Mouse (Mus musculus): ENCODE measurements around the gene Pde2a. TPM values are rescaled to one million over a fixed set of nuclear protein-coding genes. Genes with fewer than 3 reads are reported as not detected.

Gene Pde2a
- polyA plus RNA-seq, 2 experiments: 10.5 to 12.7 TPM

- Histone ChIP-seq H3K9ac (ENCODE audit: low read depth, low read length, severe bottlenecking) (no peak overlapping the region), H3K4me1 (ENCODE audit: control insufficient read depth, insufficient read depth, low read length) (no peaks in the 10 kb centered on the region), H3K27ac (replicated peaks; ENCODE audit: low read depth, low read length) (no peak overlapping the region), H3K9me3 (ENCODE audit: control insufficient read depth, low read length) (no peaks in the 10 kb centered on the region), H3K36me3 (ENCODE audit: control insufficient read depth, insufficient read depth, low read length) (no peaks in the 10 kb centered on the region), H3K4me2 (replicated peaks; ENCODE audit: low read depth, low read length, severe bottlenecking) (no peak overlapping the region), H3K27me3 (ENCODE audit: control insufficient read depth, insufficient read depth, low read length) (peaks cover 17% of the 10 kb centered on the region), H3K4me3 (replicated peaks; ENCODE audit: low read length) (no peak overlapping the region)
- WGBS: 30% methylated on average over 5 of the region's 5 CpGs
- ATAC-seq (ENCODE audit: low FRiP score, low read depth) (no peak), DNase-seq (ENCODE audit: low spot score) (no peak)
- TF ChIP-seq POLR2A (IDR thresholded peaks at IDR 0.05; ENCODE audit: borderline replicate concordance, extremely low read depth, insufficient read depth, insufficient read length): no peak
Measured at GRCm38 (mm10) chr7:101456789-101457188, 35.3 kb downstream of the Pde2a start.

- no peaks in the 10 kb centered on the region for H3K4me1 ChIP-seq (ENCODE audit: control insufficient read depth, insufficient read depth, low read length)
- H3K9ac ChIP-seq (ENCODE audit: low read depth, low read length, severe bottlenecking): no peak overlapping the region
- no peak for TF ChIP-seq POLR2A (IDR thresholded peaks at IDR 0.05; ENCODE audit: borderline replicate concordance, extremely low read depth, insufficient read depth, insufficient read length)
- no peak overlapping the region for H3K27ac ChIP-seq (replicated peaks; ENCODE audit: low read depth, low read length)
- H3K9me3 ChIP-seq (ENCODE audit: control insufficient read depth, low read length): no peaks in the 10 kb centered on the region
- no peaks in the 10 kb centered on the region for H3K36me3 ChIP-seq (ENCODE audit: control insufficient read depth, insufficient read depth, low read length)
- no peak for ATAC-seq (ENCODE audit: low FRiP score, low read depth)
- 81% methylated on average over 5 of the region's 5 CpGs for WGBS
- no peak overlapping the region for H3K4me3 ChIP-seq (replicated peaks; ENCODE audit: low read length)
- no peak for DNase-seq (ENCODE audit: low spot score)
- no peak overlapping the region for H3K4me2 ChIP-seq (replicated peaks; ENCODE audit: low read depth, low read length, severe bottlenecking)
- peaks cover 12% of the 10 kb centered on the region for H3K27me3 ChIP-seq (ENCODE audit: control insufficient read depth, insufficient read depth, low read length)
Measured at GRCm38 (mm10) chr7:101457283-101457682, 35.8 kb downstream of the Pde2a start.

- no peak overlapping the region for H3K9ac ChIP-seq (ENCODE audit: low read depth, low read length, severe bottlenecking)
- no peaks in the 10 kb centered on the region for H3K4me1 ChIP-seq (ENCODE audit: control insufficient read depth, insufficient read depth, low read length)
- no peaks in the 10 kb centered on the region for H3K36me3 ChIP-seq (ENCODE audit: control insufficient read depth, insufficient read depth, low read length)
- H3K27ac ChIP-seq (replicated peaks; ENCODE audit: low read depth, low read length): no peak overlapping the region
- ATAC-seq (ENCODE audit: low FRiP score, low read depth) (no peak), DNase-seq (ENCODE audit: low spot score) (no peak)
- TF ChIP-seq POLR2A (IDR thresholded peaks at IDR 0.05; ENCODE audit: borderline replicate concordance, extremely low read depth, insufficient read depth, insufficient read length): no peak
- no peak overlapping the region for H3K4me3 ChIP-seq (replicated peaks; ENCODE audit: low read length)
- WGBS: 65% methylated on average over 8 of the region's 8 CpGs
- H3K9me3 ChIP-seq (ENCODE audit: control insufficient read depth, low read length): no peaks in the 10 kb centered on the region
- H3K4me2 ChIP-seq (replicated peaks; ENCODE audit: low read depth, low read length, severe bottlenecking): no peak overlapping the region
- H3K27me3 ChIP-seq (ENCODE audit: control insufficient read depth, insufficient read depth, low read length): peaks cover 8% of the 10 kb centered on the region; the same call in 1 of the 2 replicates
Measured at GRCm38 (mm10) chr7:101457801-101458200, 36.3 kb downstream of the Pde2a start.

- H3K4me2 ChIP-seq (replicated peaks; ENCODE audit: low read depth, low read length, severe bottlenecking): no peak overlapping the region
- no peak overlapping the region for H3K27ac ChIP-seq (replicated peaks; ENCODE audit: low read depth, low read length)
- no peak overlapping the region for H3K9ac ChIP-seq (ENCODE audit: low read depth, low read length, severe bottlenecking)
- no peaks in the 10 kb centered on the region for H3K9me3 ChIP-seq (ENCODE audit: control insufficient read depth, low read length)
- 56% methylated on average over 4 of the region's 4 CpGs for WGBS
- TF ChIP-seq POLR2A (IDR thresholded peaks at IDR 0.05; ENCODE audit: borderline replicate concordance, extremely low read depth, insufficient read depth, insufficient read length): no peak
- no peak overlapping the region for H3K4me3 ChIP-seq (replicated peaks; ENCODE audit: low read length)
- no peak for DNase-seq (ENCODE audit: low spot score)
- H3K4me1 ChIP-seq (ENCODE audit: control insufficient read depth, insufficient read depth, low read length): no peaks in the 10 kb centered on the region
- peaks cover 3% of the 10 kb centered on the region; the same call in 1 of the 2 replicates for H3K27me3 ChIP-seq (ENCODE audit: control insufficient read depth, insufficient read depth, low read length)
- no peak for ATAC-seq (ENCODE audit: low FRiP score, low read depth)
- no peaks in the 10 kb centered on the region for H3K36me3 ChIP-seq (ENCODE audit: control insufficient read depth, insufficient read depth, low read length)
Measured at GRCm38 (mm10) chr7:101458278-101458781, 36.8 kb downstream of the Pde2a start.

- no peak overlapping the region for H3K9ac ChIP-seq (ENCODE audit: low read depth, low read length, severe bottlenecking)
- no peaks in the 10 kb centered on the region for H3K4me1 ChIP-seq (ENCODE audit: control insufficient read depth, insufficient read depth, low read length)
- no peak for TF ChIP-seq POLR2A (IDR thresholded peaks at IDR 0.05; ENCODE audit: borderline replicate concordance, extremely low read depth, insufficient read depth, insufficient read length)
- 77% methylated on average over 9 of the region's 9 CpGs for WGBS
- no peak overlapping the region for H3K4me3 ChIP-seq (replicated peaks; ENCODE audit: low read length)
- H3K9me3 ChIP-seq (ENCODE audit: control insufficient read depth, low read length): no peaks in the 10 kb centered on the region
- DNase-seq (ENCODE audit: low spot score): no peak
- H3K4me2 ChIP-seq (replicated peaks; ENCODE audit: low read depth, low read length, severe bottlenecking): no peak overlapping the region
- no peak overlapping the region for H3K27ac ChIP-seq (replicated peaks; ENCODE audit: low read depth, low read length)
- ATAC-seq (ENCODE audit: low FRiP score, low read depth): no peak
- H3K27me3 ChIP-seq (ENCODE audit: control insufficient read depth, insufficient read depth, low read length): no peaks in the 10 kb centered on the region
- no peaks in the 10 kb centered on the region for H3K36me3 ChIP-seq (ENCODE audit: control insufficient read depth, insufficient read depth, low read length)
Measured at GRCm38 (mm10) chr7:101459305-101459813, 37.9 kb downstream of the Pde2a start.
